Mouse (Mus musculus): Measurements from ENCODE around the gene Capg. TPM values are rescaled to one million over a fixed set of nuclear protein-coding genes. Genes with fewer than 3 reads are reported as not detected.
A peak's percentile ranks its signal among the peaks of the same experiment; 100 is the strongest.

Capg gene
- 18.5 and 19.7 TPM in 2 replicates for polyA plus RNA-seq (2016; fragmentation: Nextera tagmentation; extraction: Ambion mirVana)

DNA sequence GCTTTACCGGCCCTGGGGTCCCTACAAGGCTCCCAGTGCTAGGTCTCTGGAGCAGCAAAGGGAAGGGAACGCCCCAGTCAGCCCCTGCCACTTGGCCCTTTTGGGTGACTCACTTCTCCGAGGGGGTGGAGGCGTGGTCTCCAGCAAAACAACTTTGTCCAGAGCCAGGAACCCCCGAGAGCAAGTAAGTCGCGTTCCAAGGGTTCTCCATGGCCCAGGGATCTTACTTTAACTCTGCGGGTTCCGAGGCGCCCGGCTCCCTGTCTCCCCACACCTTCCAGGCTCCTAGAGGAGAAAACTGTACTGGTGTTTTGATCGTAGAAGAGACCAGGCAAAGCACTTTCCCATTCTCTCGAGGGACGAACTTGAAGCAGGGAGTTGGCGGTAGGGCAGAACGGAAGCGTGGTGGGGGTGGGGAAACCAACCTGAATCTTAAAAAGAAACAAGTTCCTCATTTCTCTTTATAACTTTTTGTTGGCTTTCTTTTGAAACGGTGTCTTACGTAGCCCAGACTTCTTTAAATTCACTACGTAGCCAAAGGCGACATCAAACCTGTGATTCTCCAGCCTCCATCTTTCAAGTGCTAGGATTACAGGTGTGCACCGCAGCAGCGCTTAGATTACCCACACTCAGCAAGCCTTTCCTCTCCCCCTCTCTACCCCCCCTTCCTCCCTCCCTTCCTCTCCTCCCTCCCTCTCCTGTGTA, at the start of gene Capg:
Gene Capg (plus strand): TSS at position 109 of the 705 bp plus-strand sequence.
- peak within 1 kb of the TSS; percentile 55 for H3K4me3 ChIP-seq
- no peaks in the 10 kb centered on the region for H3K9me3 ChIP-seq (replicated peaks)
- H3K27me3 ChIP-seq (replicated peaks), result no peaks in the 10 kb centered on the region
- peaks cover 6% of the 10 kb centered on the region; the same call in 1 of the 2 replicates for H3K36me3 ChIP-seq
- H3K4me2 ChIP-seq, result peak within 1 kb of the TSS; percentile 71
- ATAC-seq, result peak; percentile 32; the same call in 1 of the 2 replicates
- 3% methylated on average over 23 of the region's 23 CpGs for WGBS (ENCODE audit: insufficient replicate concordance)
- peak within 1 kb of the TSS; percentile 46 for H3K27ac ChIP-seq
- peaks cover 30% of the 10 kb centered on the region for H3K4me1 ChIP-seq
- peak within 1 kb of the TSS; percentile 65 for H3K9ac ChIP-seq

DNA sequence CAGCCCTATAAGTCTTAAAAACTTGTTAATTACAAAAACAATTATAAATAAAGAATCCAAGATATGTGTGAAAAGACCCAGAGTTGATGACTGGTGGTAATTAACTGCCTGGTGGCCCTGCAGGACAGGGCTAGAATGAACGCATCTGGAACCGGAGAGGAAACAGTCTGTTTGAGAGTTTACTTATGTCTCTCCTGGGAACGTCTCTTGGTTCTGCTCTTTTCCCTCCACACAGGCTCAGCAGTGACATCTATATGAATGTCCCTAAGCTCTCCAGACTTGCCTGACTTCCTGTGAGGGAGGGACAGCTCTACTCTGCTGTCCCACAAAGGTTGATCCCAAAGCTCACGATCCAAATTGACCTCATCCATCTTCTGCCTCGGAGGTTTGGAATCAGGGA, 45.2 kb upstream of the Capg start:
- Histone ChIP-seq H3K27ac (no peak overlapping the region), H3K27me3 (replicated peaks) (peaks cover 10% of the 10 kb centered on the region; the same call in 1 of the 2 replicates), H3K4me1 (no peaks in the 10 kb centered on the region), H3K36me3 (no peaks in the 10 kb centered on the region), H3K9me3 (replicated peaks) (no peaks in the 10 kb centered on the region), H3K9ac (no peak overlapping the region), H3K4me3 (no peak overlapping the region), H3K4me2 (no peak overlapping the region)
- ATAC-seq, result no peak
- WGBS (ENCODE audit: insufficient replicate concordance), result 55% methylated on average over 5 of the region's 5 CpGs

DNA sequence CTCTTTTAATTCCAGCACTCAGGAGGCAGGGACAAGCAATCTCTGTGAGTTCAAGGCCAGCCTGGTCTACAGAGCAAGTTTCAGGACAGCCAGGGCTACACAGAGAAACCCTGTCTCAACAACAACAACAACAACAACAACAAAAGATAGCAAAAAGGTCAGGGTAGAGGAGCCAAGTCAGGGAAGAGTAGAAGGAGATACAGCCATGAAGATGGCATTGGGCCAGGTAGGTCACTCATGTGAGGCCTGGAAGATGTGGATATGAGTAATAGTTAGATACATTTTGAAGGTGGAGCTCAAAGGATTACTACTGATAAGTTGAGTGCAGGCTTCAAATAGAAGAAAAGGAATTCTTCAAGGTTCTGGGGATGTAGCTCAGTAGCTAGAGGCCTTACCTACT, 40.9 kb upstream of the Capg start:
- H3K36me3 ChIP-seq, result no peaks in the 10 kb centered on the region
- no peak for ATAC-seq
- H3K9me3 ChIP-seq (replicated peaks), result no peaks in the 10 kb centered on the region
- H3K4me3 ChIP-seq, result no peak overlapping the region
- no peak overlapping the region for H3K9ac ChIP-seq
- H3K4me1 ChIP-seq, result no peaks in the 10 kb centered on the region
- no peaks in the 10 kb centered on the region for H3K27me3 ChIP-seq (replicated peaks)
- H3K27ac ChIP-seq, result no peak overlapping the region
- H3K4me2 ChIP-seq, result no peak overlapping the region

DNA sequence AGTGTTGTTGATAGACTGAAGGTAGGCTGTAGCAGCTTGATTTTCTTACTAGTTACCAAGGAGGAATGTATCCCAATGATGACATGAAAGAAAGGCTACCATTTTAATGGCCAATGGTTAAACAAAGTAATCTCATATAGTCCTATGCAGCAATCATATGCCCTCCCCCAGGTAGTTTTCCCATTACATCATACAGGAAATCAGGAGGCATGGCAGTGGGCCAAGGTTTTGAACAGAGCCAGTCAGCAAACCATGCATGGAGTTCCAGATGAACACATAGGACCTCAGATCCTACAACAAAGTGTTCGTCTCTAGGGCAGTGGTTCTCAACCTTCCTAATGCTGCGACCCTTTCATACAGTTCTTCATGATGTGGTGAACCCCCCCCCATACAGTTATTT, 40.3 kb upstream of the Capg start:
- no peak overlapping the region for H3K27ac ChIP-seq
- H3K9ac ChIP-seq, result no peak overlapping the region
- H3K4me3 ChIP-seq, result no peak overlapping the region
- no peaks in the 10 kb centered on the region for H3K9me3 ChIP-seq (replicated peaks)
- no peak for ATAC-seq
- H3K4me1 ChIP-seq, result no peaks in the 10 kb centered on the region
- H3K36me3 ChIP-seq, result no peaks in the 10 kb centered on the region
- no peaks in the 10 kb centered on the region for H3K27me3 ChIP-seq (replicated peaks)
- 73% methylated on average over 2 of the region's 2 CpGs for WGBS (ENCODE audit: insufficient replicate concordance)
- H3K4me2 ChIP-seq, result no peak overlapping the region

DNA sequence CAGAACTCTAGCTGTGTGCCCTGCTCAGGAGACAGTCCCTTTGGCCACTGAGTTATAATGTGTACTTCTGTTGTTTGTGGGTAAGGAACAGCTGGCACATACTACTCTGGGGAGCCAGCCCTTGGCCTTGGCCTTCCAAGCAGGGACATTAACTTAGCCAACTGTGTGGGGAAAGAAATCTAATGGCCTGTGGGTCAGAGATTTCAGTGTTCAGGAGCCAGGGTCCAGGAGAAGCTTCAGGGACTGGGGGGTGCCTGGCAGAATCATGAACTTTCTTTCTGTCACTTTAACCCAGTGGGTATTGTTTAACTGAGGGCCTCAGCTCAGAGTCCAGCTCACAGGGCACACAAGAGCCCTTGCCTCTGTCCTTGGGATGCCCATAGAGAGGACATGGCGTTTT, 38.1 kb upstream of the Capg start:
- Histone ChIP-seq H3K27me3 (replicated peaks) (no peaks in the 10 kb centered on the region), H3K9me3 (replicated peaks) (no peaks in the 10 kb centered on the region), H3K36me3 (no peaks in the 10 kb centered on the region), H3K4me1 (0 out of 2 replicates have a peak, but pooled peaks cover 4% of the 10 kb centered on the region), H3K27ac (no peak overlapping the region), H3K4me2 (no peak overlapping the region), H3K9ac (no peak overlapping the region), H3K4me3 (no peak overlapping the region)
- no peak for ATAC-seq
- 69% methylated on average over 1 of the region's 1 CpGs for WGBS (ENCODE audit: insufficient replicate concordance)

DNA sequence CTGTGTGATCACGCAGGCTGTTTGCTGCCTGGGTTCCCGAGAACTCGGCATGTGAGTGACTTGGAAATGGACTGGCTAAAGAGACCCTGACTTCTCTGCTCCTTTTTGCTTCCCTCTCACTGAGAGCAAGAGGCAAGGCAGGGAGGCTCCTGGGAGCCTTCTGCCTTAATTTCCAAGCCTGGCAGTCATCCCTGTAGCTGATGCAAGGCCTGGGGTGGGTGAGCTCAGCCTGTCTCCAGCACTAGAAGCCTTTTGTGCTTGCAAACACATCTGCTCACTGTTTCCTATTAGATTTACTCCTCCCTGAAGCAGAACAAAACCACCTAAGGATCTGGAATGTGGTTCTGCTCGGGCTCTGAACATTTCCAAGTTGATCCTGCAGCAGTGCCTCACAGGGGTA, 35.6 kb upstream of the Capg start:
- no peak for ATAC-seq
- Histone ChIP-seq H3K9ac (no peak overlapping the region), H3K4me2 (no peak overlapping the region), H3K4me3 (no peak overlapping the region), H3K4me1 (peaks cover 27% of the 10 kb centered on the region), H3K9me3 (replicated peaks) (no peaks in the 10 kb centered on the region), H3K27ac (no peak overlapping the region), H3K27me3 (replicated peaks) (no peaks in the 10 kb centered on the region), H3K36me3 (no peaks in the 10 kb centered on the region)
- WGBS (ENCODE audit: insufficient replicate concordance), result 62% methylated on average over 4 of the region's 4 CpGs

DNA sequence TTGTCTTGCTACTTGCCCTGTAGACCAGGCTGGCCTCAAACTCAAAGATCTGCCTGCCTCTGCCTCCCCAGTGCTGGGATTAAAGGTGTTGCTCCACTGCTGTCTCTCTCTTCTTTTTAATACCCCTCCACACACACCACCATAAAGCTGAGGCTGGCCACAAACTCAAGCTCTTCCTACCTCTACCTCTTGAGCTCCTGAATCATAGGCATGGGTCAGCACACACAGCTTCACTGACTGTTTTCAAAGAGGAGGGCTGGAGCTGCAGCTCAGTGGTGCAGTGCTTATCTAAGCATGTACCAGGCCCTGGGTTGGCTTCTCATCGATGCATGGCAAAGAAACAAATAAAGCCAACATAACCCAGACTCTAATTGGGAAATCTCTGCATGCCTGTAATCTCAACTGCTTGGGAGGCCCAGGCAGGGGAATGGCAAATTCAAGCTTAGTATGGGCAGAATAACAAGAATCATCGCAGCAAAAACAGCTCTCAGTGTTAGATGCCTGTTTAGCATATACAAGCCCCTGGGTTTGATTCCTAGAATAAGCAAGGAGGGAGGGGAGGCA, 34.2 kb upstream of the Capg start:
- no peak overlapping the region for H3K4me2 ChIP-seq
- H3K4me3 ChIP-seq, result no peak overlapping the region
- H3K9me3 ChIP-seq (replicated peaks), result no peaks in the 10 kb centered on the region
- H3K4me1 ChIP-seq, result peaks cover 27% of the 10 kb centered on the region
- 70% methylated on average over 2 of the region's 2 CpGs for WGBS (ENCODE audit: insufficient replicate concordance)
- no peak overlapping the region for H3K9ac ChIP-seq
- H3K27me3 ChIP-seq (replicated peaks), result no peaks in the 10 kb centered on the region
- no peak overlapping the region for H3K27ac ChIP-seq
- ATAC-seq, result no peak
- no peaks in the 10 kb centered on the region for H3K36me3 ChIP-seq

DNA sequence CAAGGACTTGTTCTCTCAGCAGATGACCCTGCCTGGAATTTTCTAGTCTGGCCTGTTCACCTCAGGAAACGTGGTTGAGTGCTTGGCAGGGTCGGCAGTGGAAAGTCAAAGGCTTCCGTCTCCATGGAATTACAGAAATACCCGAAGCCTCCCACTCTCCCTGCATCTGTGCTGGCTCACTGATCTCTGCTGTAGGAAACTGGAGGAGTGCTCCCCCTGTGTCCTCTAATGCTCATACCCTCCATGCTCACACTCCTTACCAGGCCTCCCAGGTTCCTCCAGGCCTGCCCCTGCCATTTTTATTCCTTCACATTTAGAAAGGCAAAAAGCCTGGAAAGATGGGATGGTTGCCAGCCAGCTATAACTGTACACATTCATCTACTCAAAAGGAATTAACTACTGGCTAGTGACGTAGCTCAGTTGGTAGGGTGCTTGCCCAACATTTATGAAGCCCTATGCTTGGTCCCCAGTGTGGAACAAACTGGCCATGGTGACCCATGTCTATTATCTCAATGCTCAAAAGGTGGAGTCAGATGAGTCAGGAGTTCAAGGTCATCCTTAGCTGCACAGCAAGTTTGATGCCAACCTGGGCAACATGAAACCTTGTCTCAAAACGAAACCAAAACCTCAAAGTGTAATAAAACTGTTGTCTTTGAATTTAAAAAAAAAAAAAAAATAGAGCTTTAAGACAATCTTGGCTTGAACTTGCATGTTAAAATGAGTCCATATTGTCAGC, 33.3 kb upstream of the Capg start:
- Histone ChIP-seq H3K9me3 (replicated peaks) (no peaks in the 10 kb centered on the region), H3K4me1 (peaks cover 27% of the 10 kb centered on the region), H3K9ac (no peak overlapping the region), H3K27ac (no peak overlapping the region), H3K27me3 (replicated peaks) (no peaks in the 10 kb centered on the region), H3K36me3 (no peaks in the 10 kb centered on the region), H3K4me3 (no peak overlapping the region), H3K4me2 (no peak overlapping the region)
- no peak for ATAC-seq
- whole genome bisulfite sequencing (ENCODE audit: insufficient replicate concordance), result 79% methylated on average over 6 of the region's 6 CpGs

DNA sequence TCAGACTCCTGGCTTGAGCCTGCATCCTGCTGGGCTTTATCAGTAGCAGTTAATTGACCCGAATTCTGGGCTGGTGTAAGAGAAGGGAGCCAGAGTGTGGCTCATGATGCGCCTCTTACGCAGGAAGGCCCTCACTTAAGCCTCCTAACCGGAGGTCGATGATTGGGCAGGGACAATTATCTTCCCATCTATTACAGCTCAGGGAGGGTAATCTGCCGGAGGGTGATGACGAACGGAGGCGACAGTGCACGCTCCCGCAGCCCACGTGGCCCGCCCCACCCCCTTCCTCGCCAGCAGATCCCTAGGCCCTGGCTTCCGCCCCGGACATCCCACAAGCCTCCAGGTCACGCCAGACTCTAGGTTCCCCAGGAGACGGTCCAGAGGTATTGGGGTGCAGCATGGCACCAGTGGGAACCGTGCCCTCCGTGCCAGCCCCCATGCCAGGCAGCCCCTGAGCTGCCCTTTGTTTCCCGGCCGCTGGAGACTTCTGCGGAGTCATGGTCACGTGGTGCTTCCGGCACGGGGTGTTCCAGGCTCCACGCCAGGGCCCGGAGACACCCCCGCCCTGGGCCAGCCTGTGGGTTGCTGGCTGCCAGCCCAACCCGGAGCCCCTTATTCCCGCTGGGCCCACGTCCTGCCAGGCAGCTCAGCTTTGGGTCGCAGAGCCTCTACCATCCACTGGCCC, 31.7 kb upstream of the Capg start:
- ATAC-seq, result peak; percentile 89
- peak overlapping the region; percentile 78 for H3K27ac ChIP-seq
- peak overlapping the region; percentile 57 for H3K4me3 ChIP-seq
- H3K4me1 ChIP-seq, result peaks cover 27% of the 10 kb centered on the region
- H3K36me3 ChIP-seq, result no peaks in the 10 kb centered on the region
- H3K4me2 ChIP-seq, result peak overlapping the region; percentile 85
- peak overlapping the region; percentile 65 for H3K9ac ChIP-seq
- H3K27me3 ChIP-seq (replicated peaks), result no peaks in the 10 kb centered on the region
- 8% methylated on average over 31 of the region's 33 CpGs for WGBS (ENCODE audit: insufficient replicate concordance)
- H3K9me3 ChIP-seq (replicated peaks), result no peaks in the 10 kb centered on the region

DNA sequence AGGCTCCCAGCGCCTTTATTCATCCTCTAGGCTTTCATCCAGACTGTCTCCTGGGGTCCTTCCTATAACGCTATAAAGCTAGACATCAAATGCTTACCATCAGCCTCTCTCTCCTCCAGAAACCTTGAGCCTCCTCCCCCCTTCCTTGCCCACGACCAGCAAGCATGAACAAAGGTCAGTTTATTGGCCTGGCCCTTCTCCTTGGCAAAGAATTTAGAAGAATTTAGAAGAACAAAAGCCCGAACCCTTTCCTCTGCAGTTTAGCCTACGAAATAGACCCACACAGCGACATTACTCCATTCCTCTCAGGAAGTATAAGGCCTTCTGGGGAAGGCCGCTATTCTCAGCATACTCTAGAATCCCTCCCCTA, 31.1 kb upstream of the Capg start:
- H3K4me2 ChIP-seq, result peak overlapping the region; percentile 85
- H3K9ac ChIP-seq, result peak overlapping the region; percentile 65
- peaks cover 27% of the 10 kb centered on the region for H3K4me1 ChIP-seq
- no peak for ATAC-seq
- WGBS (ENCODE audit: insufficient replicate concordance), result 50% methylated on average over 7 of the region's 7 CpGs
- peak overlapping the region; percentile 78 for H3K27ac ChIP-seq
- H3K9me3 ChIP-seq (replicated peaks), result no peaks in the 10 kb centered on the region
- H3K27me3 ChIP-seq (replicated peaks), result no peaks in the 10 kb centered on the region
- H3K4me3 ChIP-seq, result peak overlapping the region; percentile 57
- H3K36me3 ChIP-seq, result no peaks in the 10 kb centered on the region

DNA sequence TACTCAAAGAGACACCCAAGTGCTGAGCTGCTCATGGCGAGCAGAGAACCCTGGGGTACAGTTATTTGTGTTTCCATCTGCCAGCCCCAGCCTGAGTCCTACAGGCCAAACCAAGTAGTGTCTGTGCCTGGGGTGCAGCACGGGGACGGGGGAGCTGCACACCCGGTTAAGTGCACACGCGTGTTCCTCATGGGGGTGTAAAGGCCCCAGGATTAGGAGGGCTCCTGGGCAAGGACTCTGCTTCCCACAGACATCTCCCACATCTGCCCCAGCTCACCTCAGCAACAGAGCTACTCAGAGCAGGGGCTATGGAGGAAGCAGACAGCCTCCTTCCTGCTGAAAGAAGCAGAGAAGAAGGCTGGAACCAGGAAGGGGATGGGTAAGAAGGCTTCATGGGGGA, 28.5 kb upstream of the Capg start:
- Histone ChIP-seq H3K4me3 (no peak overlapping the region), H3K9ac (no peak overlapping the region), H3K9me3 (replicated peaks) (no peaks in the 10 kb centered on the region), H3K4me2 (no peak overlapping the region), H3K4me1 (peaks cover 28% of the 10 kb centered on the region), H3K27me3 (replicated peaks) (no peaks in the 10 kb centered on the region), H3K27ac (no peak overlapping the region), H3K36me3 (no peaks in the 10 kb centered on the region)
- no peak for ATAC-seq
- 88% methylated on average over 6 of the region's 6 CpGs for WGBS (ENCODE audit: insufficient replicate concordance)

DNA sequence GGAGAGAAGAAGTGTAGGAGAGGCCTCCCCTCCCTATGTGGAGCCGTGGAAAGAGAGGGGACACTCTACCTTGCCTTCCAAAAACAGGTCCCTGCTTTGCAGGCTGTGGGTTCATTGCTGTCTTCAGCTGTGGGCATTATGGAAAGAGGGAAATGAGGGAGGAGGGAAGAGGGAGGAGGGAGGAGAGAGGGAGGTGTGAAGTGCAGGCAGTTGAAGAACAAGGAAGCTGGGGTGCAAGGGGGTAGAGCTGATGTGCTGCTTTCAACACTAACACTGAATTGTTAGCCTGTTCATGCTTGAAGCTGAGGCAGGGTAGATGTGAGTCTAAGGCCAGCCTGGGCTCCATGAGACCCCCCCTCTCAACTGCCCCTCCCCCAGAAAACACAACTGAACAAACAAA, 25.3 kb upstream of the Capg start:
- Histone ChIP-seq H3K9ac (no peak overlapping the region), H3K27ac (no peak overlapping the region), H3K4me2 (no peak overlapping the region), H3K36me3 (no peaks in the 10 kb centered on the region), H3K9me3 (replicated peaks) (no peaks in the 10 kb centered on the region), H3K4me3 (no peak overlapping the region), H3K4me1 (0 out of 2 replicates have a peak, but pooled peaks cover 7% of the 10 kb centered on the region), H3K27me3 (replicated peaks) (peaks cover 5% of the 10 kb centered on the region; the same call in 1 of the 2 replicates)
- WGBS (ENCODE audit: insufficient replicate concordance), result 47% methylated on average over 1 of the region's 1 CpGs
- ATAC-seq, result no peak

Measured in liver, embryonic 12.5 days (tissue).